12 mouse cellular contexts compared by ENCODE assay signal in the genomic region with DNA sequence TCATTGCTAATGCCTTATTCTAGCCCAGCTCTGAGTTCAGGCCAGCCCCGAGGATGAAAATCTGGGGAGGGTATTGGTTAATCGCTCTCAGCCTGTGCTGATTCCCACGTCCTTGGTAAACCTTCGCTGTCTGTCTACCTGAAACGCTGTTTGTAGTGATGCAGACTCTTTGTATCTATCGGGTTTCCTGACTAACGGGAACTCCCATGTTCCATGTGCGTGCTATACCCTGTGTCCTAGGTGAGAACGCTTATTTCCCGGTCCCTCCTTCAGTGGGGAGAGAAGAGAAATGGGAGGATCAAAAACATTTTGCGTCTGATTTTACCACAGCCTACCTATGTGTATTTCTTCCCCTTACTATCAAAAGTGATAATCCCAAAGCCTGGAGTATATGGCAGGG. TPM values are rescaled to one million over a fixed set of nuclear protein-coding genes. Genes with fewer than 3 reads are reported as not detected.
DNase-seq lines count a peak whose midpoint lies in the region; ATAC-seq and TF ChIP-seq lines count a peak whose summit lies in the region.
"Had no signal": no experiment of that assay in that cellular context is flagged by ENCODE, and none has a peak within 500 bp of the region (broad histone marks: within the 10 kb centered on the region; RNA-seq: fewer than 3 reads in every experiment).

No protein-coding gene starts in this region.

- H3K9ac ChIP-seq in hindbrain, embryonic 14.5 days = 0 out of 2 replicates have a peak overlapping the region, but pooled peaks have one; percentile 26
- H3K9ac ChIP-seq in hindbrain, embryonic 13.5 days = no peak overlapping the region
- H3K9ac ChIP-seq in liver, embryonic 12.5 days = no peak overlapping the region; the same call in 1 of the 2 replicates
- H3K9ac ChIP-seq: forebrain, embryonic 15.5 days; stomach, embryonic 15.5 days had no signal

- no peak overlapping the region for H3K27ac ChIP-seq in hindbrain, embryonic 14.5 days
- no peak overlapping the region for H3K27ac ChIP-seq in hindbrain, embryonic 13.5 days
- peak overlapping the region; percentile 78 for H3K27ac ChIP-seq in bone marrow macrophage, adult 2 months (ENCODE audit: insufficient read depth, low read depth, low read length)
- H3K27ac ChIP-seq in liver, embryonic 12.5 days = no peak overlapping the region
- no peak overlapping the region for H3K27ac ChIP-seq in left cerebral cortex, adult 2 months
- H3K27ac ChIP-seq: forebrain, embryonic 15.5 days; stomach, embryonic 15.5 days had no signal

- no peaks in the 10 kb centered on the region for H3K36me3 ChIP-seq in hindbrain, embryonic 14.5 days (replicated peaks; ENCODE audit: control insufficient read depth, insufficient read depth)
- H3K36me3 ChIP-seq in hindbrain, embryonic 13.5 days = no peaks in the 10 kb centered on the region
- no peaks in the 10 kb centered on the region for H3K36me3 ChIP-seq in liver, embryonic 12.5 days
- H3K36me3 ChIP-seq: forebrain, embryonic 15.5 days; G1E; stomach, embryonic 15.5 days had no signal

- H3K4me1 ChIP-seq in hindbrain, embryonic 14.5 days (replicated peaks; ENCODE audit: control insufficient read depth, insufficient read depth, low read length) = peaks cover 30% of the 10 kb centered on the region
- peaks cover 31% of the 10 kb centered on the region for H3K4me1 ChIP-seq in hindbrain, embryonic 13.5 days (replicated peaks)
- peaks cover 37% of the 10 kb centered on the region for H3K4me1 ChIP-seq in bone marrow macrophage, adult 2 months (ENCODE audit: control insufficient read depth, insufficient read depth, low read length)
- peaks cover 76% of the 10 kb centered on the region for H3K4me1 ChIP-seq in liver, embryonic 12.5 days

- WGBS in hindbrain, embryonic 14.5 days = 49% methylated on average over 11 of the region's 11 CpGs
- WGBS in hindbrain, embryonic 13.5 days = 53% methylated on average over 11 of the region's 11 CpGs
- 19% methylated on average over 11 of the region's 11 CpGs for WGBS in liver, embryonic 12.5 days (ENCODE audit: insufficient replicate concordance)

- H3K4me2 ChIP-seq in hindbrain, embryonic 14.5 days (replicated peaks) = no peak overlapping the region
- no peak overlapping the region for H3K4me2 ChIP-seq in hindbrain, embryonic 13.5 days
- H3K4me2 ChIP-seq in liver, embryonic 12.5 days = peak overlapping the region; percentile 58
- H3K4me2 ChIP-seq: forebrain, embryonic 15.5 days had no signal

- DNase-seq in hindbrain, embryonic 14.5 days (ENCODE audit: low spot score) = no peak
- no peak for DNase-seq in left cerebral cortex, adult 2 months (ENCODE audit: extremely low spot score in 1 of 2, low spot score in 2 of 2)
- DNase-seq in adrenal gland, adult 18-20 months (ENCODE audit: low spot score in 2 of 2) = no peak
- DNase-seq: cerebellum, adult 11-12 months had no signal

- peaks cover 6% of the 10 kb centered on the region; the same call in 1 of the 2 replicates for H3K27me3 ChIP-seq in hindbrain, embryonic 14.5 days (ENCODE audit: control insufficient read depth, insufficient read depth, low read length)
- peaks cover 18% of the 10 kb centered on the region for H3K27me3 ChIP-seq in hindbrain, embryonic 13.5 days
- H3K27me3 ChIP-seq in liver, embryonic 12.5 days (replicated peaks) = no peaks in the 10 kb centered on the region; the same call in 1 of the 2 replicates
- H3K27me3 ChIP-seq: forebrain, embryonic 15.5 days; stomach, embryonic 15.5 days had no signal

- no peak for TF ChIP-seq CTCF in bone marrow macrophage, adult 2 months (IDR thresholded peaks at IDR 0.05; ENCODE audit: low read depth, low read length)
- no peak for TF ChIP-seq CTCF in left cerebral cortex, adult 2 months (IDR thresholded peaks at IDR 0.05)

- no peaks in the 10 kb centered on the region for H3K9me3 ChIP-seq in hindbrain, embryonic 14.5 days (ENCODE audit: control insufficient read depth, low read length)
- H3K9me3 ChIP-seq in hindbrain, embryonic 13.5 days = no peaks in the 10 kb centered on the region
- H3K9me3 ChIP-seq in liver, embryonic 12.5 days (replicated peaks) = no peaks in the 10 kb centered on the region
- H3K9me3 ChIP-seq: forebrain, embryonic 15.5 days; G1E; stomach, embryonic 15.5 days had no signal

- H3K4me3 ChIP-seq in hindbrain, embryonic 14.5 days (replicated peaks; ENCODE audit: low read length) = no peak overlapping the region
- no peak overlapping the region for H3K4me3 ChIP-seq in hindbrain, embryonic 13.5 days
- peak overlapping the region; percentile 4; the same call in 1 of the 2 replicates for H3K4me3 ChIP-seq in bone marrow macrophage, adult 2 months (ENCODE audit: insufficient read depth, low read length)
- 0 out of 2 replicates have a peak overlapping the region, but pooled peaks have one; percentile 21 for H3K4me3 ChIP-seq in liver, embryonic 12.5 days
- no peak overlapping the region for H3K4me3 ChIP-seq in left cerebral cortex, adult 2 months
- H3K4me3 ChIP-seq: forebrain, embryonic 15.5 days; myocyte had no signal

- no peak for ATAC-seq in hindbrain, embryonic 14.5 days (ENCODE audit: low FRiP score)
- ATAC-seq in hindbrain, embryonic 13.5 days (ENCODE audit: low FRiP score) = no peak
- peak; percentile 9 for ATAC-seq in CD4-positive, CD25-positive, alpha-beta regulatory T cell, adult 4 months
- no peak for ATAC-seq in liver, embryonic 12.5 days
- ATAC-seq: forebrain, embryonic 15.5 days had no signal

- intact Hi-C loops in left cerebral cortex, adult 2 months (cut with DNase I) = no loop called here

- TF ChIP-seq POLR2A in bone marrow macrophage, adult 2 months (IDR thresholded peaks at IDR 0.05; ENCODE audit: borderline replicate concordance, low read depth, low read length) = no peak

RNA-seq across cellular contexts. Expression of a gene that starts 31.8 kb away (rescaled TPM):
- 110 and 111 TPM in 2 replicates for polyA plus RNA-seq in hindbrain, embryonic 14.5 days (2014; fragmentation: Nextera tagmentation; extraction: Ambion mirVana)
- 103 and 105 TPM in 2 replicates for polyA plus RNA-seq in hindbrain, embryonic 13.5 days (2015; fragmentation: Nextera tagmentation; extraction: Ambion mirVana)
- 10 to 100 TPM; 80.3 to 83.7 TPM for polyA plus RNA-seq in CD4-positive, CD25-positive, alpha-beta regulatory T cell, adult 4 months (2017; shearing (Covaris generic))
- polyA plus RNA-seq in bone marrow macrophage, adult 2 months (2012; ENCODE audit: insufficient read depth, insufficient read length, missing spikeins) = 69.9 and 70.9 TPM in 2 replicates
- 67.1 and 69.2 TPM in 2 replicates for polyA plus RNA-seq in liver, embryonic 12.5 days (2016; fragmentation: Nextera tagmentation; extraction: Ambion mirVana)
- total RNA-seq in left cerebral cortex, adult 2 months (2021) = 10 to 100 TPM; 80.1 to 90.2 TPM
- 100 to 1,000 TPM in 1 of 2 experiments, 10 to 100 TPM in 1; 93.0 to 193 TPM for total RNA-seq in adrenal gland, adult 18-20 months (2021)

RNA-seq across cellular contexts. Expression of a gene that starts 44.3 kb away (rescaled TPM):
- 76.6 and 84.5 TPM in 2 replicates for polyA plus RNA-seq in hindbrain, embryonic 14.5 days (2014; fragmentation: Nextera tagmentation; extraction: Ambion mirVana)
- 58.6 and 60.4 TPM in 2 replicates for polyA plus RNA-seq in hindbrain, embryonic 13.5 days (2015; fragmentation: Nextera tagmentation; extraction: Ambion mirVana)
- 10 to 100 TPM in 1 of 2 experiments, 1 to 10 TPM in 1; 7.5 to 10.3 TPM for polyA plus RNA-seq in CD4-positive, CD25-positive, alpha-beta regulatory T cell, adult 4 months (2017; shearing (Covaris generic))
- 14.8 and 16.6 TPM in 2 replicates for polyA plus RNA-seq in bone marrow macrophage, adult 2 months (2012; ENCODE audit: insufficient read depth, insufficient read length, missing spikeins)
- polyA plus RNA-seq in liver, embryonic 12.5 days (2016; fragmentation: Nextera tagmentation; extraction: Ambion mirVana) = 8.9 and 9.9 TPM in 2 replicates
- 100 to 1,000 TPM; 224 to 246 TPM for total RNA-seq in left cerebral cortex, adult 2 months (2021)
- 10 to 100 TPM; 24.8 to 32.6 TPM for total RNA-seq in adrenal gland, adult 18-20 months (2021)

Comparison
In these comparisons a context has a peak if more than half of its experiments do, and no peak if none do; other contexts are left out.
1. H3K4me3 ChIP-seq: peak in bone marrow macrophage, adult 2 months (single experiment) and liver, embryonic 12.5 days (single experiment); none in hindbrain, embryonic 14.5 days (single experiment), hindbrain, embryonic 13.5 days (single experiment) and left cerebral cortex, adult 2 months (single experiment).